Mouse (Mus musculus): Measurements from ENCODE around the gene Arfgap3. TPM values are rescaled to one million over a fixed set of nuclear protein-coding genes. Genes with fewer than 3 reads are reported as not detected.

Arfgap3 gene
- polyA plus RNA-seq, 1 experiment, result 45.3 TPM

- H3K4me3 ChIP-seq, result peak overlapping the region; percentile 60
- TF ChIP-seq TCF3 (IDR thresholded peaks at IDR 0.05; ENCODE audit: insufficient read length, low read depth), result no peak
- no peak for TF ChIP-seq TCF12 (IDR thresholded peaks at IDR 0.05; ENCODE audit: insufficient read depth, poor library complexity, severe bottlenecking)
- TF ChIP-seq REST (IDR thresholded peaks at IDR 0.05; ENCODE audit: insufficient read depth, insufficient read length), result no peak
- TF ChIP-seq SRF (IDR thresholded peaks at IDR 0.05; ENCODE audit: control insufficient read depth, insufficient read length, low read depth), result no peak
- no peak for TF ChIP-seq USF1 (IDR thresholded peaks at IDR 0.05; ENCODE audit: low read depth)
- TF ChIP-seq CEBPB (IDR thresholded peaks at IDR 0.05; ENCODE audit: insufficient read depth, poor library complexity, severe bottlenecking), result no peak
- TF ChIP-seq MAX (IDR thresholded peaks at IDR 0.05; ENCODE audit: low read depth), result no peak
- no peak for TF ChIP-seq POLR2AphosphoS2 (IDR thresholded peaks at IDR 0.05; ENCODE audit: insufficient read length, low read depth)
- no peak for TF ChIP-seq MYOG (IDR thresholded peaks at IDR 0.05; ENCODE audit: control insufficient read depth in 1 of 3, insufficient read depth in 1 of 3, insufficient read length in 2 of 3, low read depth in 2 of 3)
- no peak for TF ChIP-seq MYOD1 (IDR thresholded peaks at IDR 0.05; ENCODE audit: control insufficient read depth in 1 of 3, insufficient read length in 2 of 3, low read depth in 2 of 3)
- TF ChIP-seq E2F4 (IDR thresholded peaks at IDR 0.05; ENCODE audit: insufficient read depth), result no peak
- TF ChIP-seq POLR2A (IDR thresholded peaks at IDR 0.05; ENCODE audit: insufficient read length, low read depth), result no peak
- H3K79me2 ChIP-seq (ENCODE audit: control insufficient read depth, insufficient read depth), result peaks cover 44% of the 10 kb centered on the region
- no peaks in the 10 kb centered on the region for H3K36me3 ChIP-seq (ENCODE audit: control insufficient read depth, insufficient read depth)
- no peaks in the 10 kb centered on the region for H3K27me3 ChIP-seq (ENCODE audit: control insufficient read depth, insufficient read depth, insufficient read length)
- H3ac ChIP-seq (ENCODE audit: control insufficient read depth, insufficient read length), result peak overlapping the region; percentile 19
- peak overlapping the region; percentile 93 for H3K4me2 ChIP-seq (ENCODE audit: low read depth)
Measured at GRCm38 (mm10) chr15:83349225-83349953, 658 bp downstream of the Arfgap3 start.

- Histone ChIP-seq H3K36me3 (ENCODE audit: control insufficient read depth, insufficient read depth) (no peaks in the 10 kb centered on the region), H3K4me3 (peak overlapping the region; percentile 60), H3ac (ENCODE audit: control insufficient read depth, insufficient read length) (no peak overlapping the region), H3K79me2 (ENCODE audit: control insufficient read depth, insufficient read depth) (peaks cover 44% of the 10 kb centered on the region), H3K27me3 (ENCODE audit: control insufficient read depth, insufficient read depth, insufficient read length) (no peaks in the 10 kb centered on the region), H3K4me2 (ENCODE audit: low read depth) (peak overlapping the region; percentile 93)
- TF ChIP-seq SRF (IDR thresholded peaks at IDR 0.05; ENCODE audit: control insufficient read depth, insufficient read length, low read depth) (no peak), USF1 (IDR thresholded peaks at IDR 0.05; ENCODE audit: low read depth) (no peak), MYOG (IDR thresholded peaks at IDR 0.05; ENCODE audit: control insufficient read depth in 1 of 3, insufficient read depth in 1 of 3, insufficient read length in 2 of 3, low read depth in 2 of 3) (no peak), REST (IDR thresholded peaks at IDR 0.05; ENCODE audit: insufficient read depth, insufficient read length) (no peak), POLR2A (IDR thresholded peaks at IDR 0.05; ENCODE audit: insufficient read length, low read depth) (no peak), POLR2AphosphoS2 (IDR thresholded peaks at IDR 0.05; ENCODE audit: insufficient read length, low read depth) (no peak), CEBPB (IDR thresholded peaks at IDR 0.05; ENCODE audit: insufficient read depth, poor library complexity, severe bottlenecking) (no peak), MYOD1 (IDR thresholded peaks at IDR 0.05; ENCODE audit: control insufficient read depth in 1 of 3, insufficient read length in 2 of 3, low read depth in 2 of 3) (no peak), E2F4 (IDR thresholded peaks at IDR 0.05; ENCODE audit: insufficient read depth) (no peak), MAX (IDR thresholded peaks at IDR 0.05; ENCODE audit: low read depth) (no peak), TCF12 (IDR thresholded peaks at IDR 0.05; ENCODE audit: insufficient read depth, poor library complexity, severe bottlenecking) (no peak), TCF3 (IDR thresholded peaks at IDR 0.05; ENCODE audit: insufficient read length, low read depth) (no peak)
Measured at GRCm38 (mm10) chr15:83348747-83349146, 1.3 kb downstream of the Arfgap3 start.

- Histone ChIP-seq H3K4me2 (ENCODE audit: low read depth) (peak overlapping the region; percentile 88), H3K36me3 (ENCODE audit: control insufficient read depth, insufficient read depth) (peaks cover 6% of the 10 kb centered on the region), H3K27me3 (ENCODE audit: control insufficient read depth, insufficient read depth, insufficient read length) (no peaks in the 10 kb centered on the region), H3ac (ENCODE audit: control insufficient read depth, insufficient read length) (no peak overlapping the region), H3K4me3 (no peak overlapping the region), H3K79me2 (ENCODE audit: control insufficient read depth, insufficient read depth) (peaks cover 54% of the 10 kb centered on the region)
- no peak for TF ChIP-seq TCF3 (IDR thresholded peaks at IDR 0.05; ENCODE audit: insufficient read length, low read depth)
- TF ChIP-seq MYOD1 (IDR thresholded peaks at IDR 0.05; ENCODE audit: control insufficient read depth in 1 of 3, insufficient read length in 2 of 3, low read depth in 2 of 3), result peak in 1 of 3 experiments; percentile 73
- TF ChIP-seq E2F4 (IDR thresholded peaks at IDR 0.05; ENCODE audit: insufficient read depth), result no peak
- TF ChIP-seq REST (IDR thresholded peaks at IDR 0.05; ENCODE audit: insufficient read depth, insufficient read length), result no peak
- no peak for TF ChIP-seq MAX (IDR thresholded peaks at IDR 0.05; ENCODE audit: low read depth)
- peak in 1 of 3 experiments; percentile 56 for TF ChIP-seq MYOG (IDR thresholded peaks at IDR 0.05; ENCODE audit: control insufficient read depth in 1 of 3, insufficient read depth in 1 of 3, insufficient read length in 2 of 3, low read depth in 2 of 3)
- no peak for TF ChIP-seq CEBPB (IDR thresholded peaks at IDR 0.05; ENCODE audit: insufficient read depth, poor library complexity, severe bottlenecking)
- no peak for TF ChIP-seq POLR2A (IDR thresholded peaks at IDR 0.05; ENCODE audit: insufficient read length, low read depth)
Measured at GRCm38 (mm10) chr15:83345898-83346529, 4.0 kb downstream of the Arfgap3 start.

- no peaks in the 10 kb centered on the region for H3K27me3 ChIP-seq (ENCODE audit: control insufficient read depth, insufficient read depth, insufficient read length)
- no peak overlapping the region for H3K4me3 ChIP-seq
- H3K79me2 ChIP-seq (ENCODE audit: control insufficient read depth, insufficient read depth), result peaks cover 54% of the 10 kb centered on the region
- H3ac ChIP-seq (ENCODE audit: control insufficient read depth, insufficient read length), result no peak overlapping the region
- H3K4me2 ChIP-seq (ENCODE audit: low read depth), result peak overlapping the region; percentile 88
- TF ChIP-seq TCF12 (IDR thresholded peaks at IDR 0.05; ENCODE audit: insufficient read depth, poor library complexity, severe bottlenecking) (peak; percentile 78), POLR2A (IDR thresholded peaks at IDR 0.05; ENCODE audit: insufficient read length, low read depth) (peak; percentile 42), MAX (IDR thresholded peaks at IDR 0.05; ENCODE audit: low read depth) (peak; percentile 70), MYOD1 (IDR thresholded peaks at IDR 0.05; ENCODE audit: control insufficient read depth in 1 of 3, insufficient read length in 2 of 3, low read depth in 2 of 3) (peak; percentile 87 to 99 (median 91)), CEBPB (IDR thresholded peaks at IDR 0.05; ENCODE audit: insufficient read depth, poor library complexity, severe bottlenecking) (no peak), E2F4 (IDR thresholded peaks at IDR 0.05; ENCODE audit: insufficient read depth) (no peak), USF1 (IDR thresholded peaks at IDR 0.05; ENCODE audit: low read depth) (peak; percentile 75), MYOG (IDR thresholded peaks at IDR 0.05; ENCODE audit: control insufficient read depth in 1 of 3, insufficient read depth in 1 of 3, insufficient read length in 2 of 3, low read depth in 2 of 3) (peak; percentile 75 to 97 (median 89)), POLR2AphosphoS2 (IDR thresholded peaks at IDR 0.05; ENCODE audit: insufficient read length, low read depth) (peak; percentile 27), SRF (IDR thresholded peaks at IDR 0.05; ENCODE audit: control insufficient read depth, insufficient read length, low read depth) (no peak), TCF3 (IDR thresholded peaks at IDR 0.05; ENCODE audit: insufficient read length, low read depth) (peak; percentile 94), REST (IDR thresholded peaks at IDR 0.05; ENCODE audit: insufficient read depth, insufficient read length) (no peak)
- H3K36me3 ChIP-seq (ENCODE audit: control insufficient read depth, insufficient read depth), result peaks cover 6% of the 10 kb centered on the region
Measured at GRCm38 (mm10) chr15:83344956-83345355, 5.1 kb downstream of the Arfgap3 start.
